Mouse (Mus musculus) left cerebral cortex, adult 2 months (tissue): ENCODE data around the gene Atn1. TPM values are rescaled to one million over a fixed set of nuclear protein-coding genes. Genes with fewer than 3 reads are reported as not detected.

Source experiments
- DNase-seq, 2 experiments: peaks; one replicate each; pipeline ENCODE4 v3.0.0; 2021 to 2022; ENCODE audit warnings: low spot score in 2 of 2, mixed read lengths in 1 of 2; ENCODE audit errors: extremely low spot score in 1 of 2
- H3K27ac ChIP-seq: fragments of 200-600 bp; 2 replicates; pipeline ENCODE4 v1.8.1; 2022
- H3K4me3 ChIP-seq: fragments of 200-600 bp; 2 replicates; pipeline ENCODE4 v1.8.1; 2022
- CTCF ChIP-seq: fragments of 200-600 bp; IDR thresholded peaks from 2 replicates; pipeline ENCODE4 v1.8.1; 2022; ENCODE audit warnings: antibody characterized with exemption, mild to moderate bottlenecking, moderate library complexity
- intact Hi-C: fragments of 180-260 bp; cut with DNase I; formaldehyde crosslinking; loops from one replicate; pipeline ENCODE4 v1.15.1; 2025
- total RNA-seq, 2 experiments: library from RNA; stranded (reverse); gene quantifications; 2 replicates each; pipeline ENCODE4 v1.2.3; 2021

Atn1 gene
- total RNA-seq, 2 experiments from 2014 or later: 170 to 181 TPM

GRCm38 (mm10) chr6:124765951-124766350 is 9.6 kb upstream of the Atn1 start:
- Histone ChIP-seq H3K4me3 (no peak overlapping the region), H3K27ac (no peak overlapping the region)
- no peak for TF ChIP-seq CTCF
- DNase-seq: no peak
- intact Hi-C loops: no loop called here

GRCm38 (mm10) chr6:124759259-124759658 is 2.9 kb upstream of the Atn1 start:
- intact Hi-C loops: loop anchor here (5.0 kb wide), 1 partner anchor 187 kb away; the partner anchor contains the start of gene C1rb
- Histone ChIP-seq H3K27ac (peak overlapping the region; percentile 86), H3K4me3 (no peak overlapping the region)
- DNase-seq: peak; percentile 80 to 82
- TF ChIP-seq CTCF: peak; percentile 91

DNA sequence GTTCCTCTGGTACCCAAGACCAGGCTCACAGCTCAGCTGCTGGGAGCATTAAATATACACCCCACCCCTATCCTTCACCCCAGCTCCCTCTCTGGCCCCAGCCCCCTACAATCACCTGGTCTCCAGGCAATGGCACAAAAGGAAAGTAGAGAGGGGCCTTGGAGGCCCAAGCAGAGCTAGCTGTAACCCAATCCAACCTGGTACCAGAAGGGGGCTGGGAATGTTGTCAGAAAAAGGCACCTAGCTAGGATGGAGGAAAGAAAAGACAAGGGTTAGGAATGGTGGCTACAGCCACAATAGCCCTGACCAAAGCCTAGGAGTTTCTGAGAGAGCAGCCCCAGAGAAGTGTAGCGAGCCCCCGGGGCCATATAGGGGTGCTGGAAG is 2.5 kb upstream of the Atn1 start:
- no peak overlapping the region for H3K4me3 ChIP-seq
- no peak for TF ChIP-seq CTCF
- DNase-seq: no peak

DNA sequence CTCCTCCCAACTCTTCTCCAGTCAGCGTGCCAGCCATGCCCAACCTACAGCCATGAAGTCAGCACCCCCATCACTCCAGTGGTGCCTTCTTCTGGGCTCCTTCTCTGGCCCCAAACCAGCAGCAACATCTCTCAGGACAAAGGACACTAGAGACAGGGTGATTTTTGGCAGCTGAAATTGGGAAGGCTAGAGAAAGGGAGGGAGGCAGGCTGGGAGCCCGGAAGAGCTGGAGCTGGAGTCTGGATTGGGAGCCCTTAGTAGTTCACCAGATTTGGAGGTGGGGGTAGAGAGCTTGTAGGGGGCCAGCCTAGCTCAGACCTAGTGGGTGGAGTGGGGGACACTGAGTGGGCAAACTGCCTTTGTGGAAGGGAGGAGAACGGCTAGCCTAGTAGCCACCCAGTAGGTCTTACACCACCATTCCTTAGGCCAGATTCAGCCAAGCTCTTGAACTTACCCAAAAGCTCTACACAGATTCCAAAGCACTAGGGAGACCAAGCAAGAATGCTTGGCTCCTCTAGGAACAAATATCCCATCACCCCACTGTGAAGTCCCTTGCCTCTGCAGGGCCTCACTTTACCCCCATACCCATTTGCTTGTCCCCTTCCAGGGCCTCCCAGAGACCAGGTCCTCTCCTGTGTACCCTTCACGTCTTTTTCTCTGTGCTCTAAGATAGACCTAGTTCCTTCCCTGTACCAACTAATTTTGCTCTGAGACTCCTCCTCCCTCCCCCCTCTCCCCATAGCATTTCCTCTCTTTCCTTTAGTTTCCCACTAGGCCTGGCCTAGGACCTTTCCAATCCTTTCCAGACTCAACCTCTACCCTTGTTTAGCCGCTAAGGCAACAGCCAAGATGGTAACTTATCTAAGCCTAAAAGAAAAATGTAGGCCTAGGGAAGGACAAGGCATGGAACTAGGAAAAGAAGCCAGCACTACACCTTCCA is 1.9 kb upstream of the Atn1 start:
- peak; percentile 53 to 59 for DNase-seq
- peak overlapping the region; percentile 86 for H3K27ac ChIP-seq
- intact Hi-C loops: loop anchor here (1.0 to 5.0 kb wide), 2 partner anchors 13 to 186 kb away; partner anchors contain the start of gene C1rb
- H3K4me3 ChIP-seq: peak overlapping the region; percentile 72
- TF ChIP-seq CTCF: no peak

More for the DNA sequence above, 2.5 kb upstream of the Atn1 start:
- intact Hi-C loops: loop anchor here (5.0 kb wide), 1 partner anchor 187 kb away; the partner anchor contains the start of gene C1rb
- peak overlapping the region; percentile 86 for H3K27ac ChIP-seq

GRCm38 (mm10) chr6:124757351-124757880 is 1.1 kb upstream of the Atn1 start:
- Histone ChIP-seq H3K27ac (peak overlapping the region; percentile 86), H3K4me3 (peak overlapping the region; percentile 72)
- intact Hi-C loops: loop anchor here (1.0 to 5.0 kb wide), 2 partner anchors 12 to 185 kb away; partner anchors contain the start of gene C1rb
- TF ChIP-seq CTCF: no peak
- no peak for DNase-seq

- peak overlapping the region; percentile 72 for H3K4me3 ChIP-seq
- DNase-seq: peak; percentile 81 to 82
- H3K27ac ChIP-seq: peak overlapping the region; percentile 86
- TF ChIP-seq CTCF: no peak
- intact Hi-C loops: loop anchor here (1.0 to 5.0 kb wide), 2 partner anchors 12 to 184 kb away; partner anchors contain the start of gene C1rb
These were observed 477 bp upstream of the Atn1 start for GRCm38 (mm10) chr6:124756652-124757350.

- Histone ChIP-seq H3K27ac (peak overlapping the region; percentile 87), H3K4me3 (peak overlapping the region; percentile 72)
- DNase-seq: no peak
- intact Hi-C loops: loop anchor here (5.0 kb wide), 1 partner anchor 183 kb away; the partner anchor contains the start of gene C1rb
- TF ChIP-seq CTCF: no peak
These were observed 1.0 kb downstream of the Atn1 start for GRCm38 (mm10) chr6:124755306-124755705.

- no peak for TF ChIP-seq CTCF
- DNase-seq: no peak
- Histone ChIP-seq H3K27ac (no peak overlapping the region), H3K4me3 (no peak overlapping the region)
- intact Hi-C loops: no loop called here
These were observed 2.5 kb downstream of the Atn1 start for GRCm38 (mm10) chr6:124753861-124754260.

GRCm38 (mm10) chr6:124750405-124750804 is 5.9 kb downstream of the Atn1 start:
- peak overlapping the region; percentile 53; the same call in 1 of the 2 replicates for H3K27ac ChIP-seq
- no peak overlapping the region for H3K4me3 ChIP-seq
- TF ChIP-seq CTCF: no peak
- intact Hi-C loops: no loop called here
- DNase-seq: no peak

GRCm38 (mm10) chr6:124746654-124747632 is 9.4 kb downstream of the Atn1 start:
- no peak overlapping the region for H3K4me3 ChIP-seq
- TF ChIP-seq CTCF: no peak
- H3K27ac ChIP-seq: peak overlapping the region; percentile 28
- intact Hi-C loops: no loop called here
- peak in 1 of 2 experiments; percentile 18 for DNase-seq

DNA sequence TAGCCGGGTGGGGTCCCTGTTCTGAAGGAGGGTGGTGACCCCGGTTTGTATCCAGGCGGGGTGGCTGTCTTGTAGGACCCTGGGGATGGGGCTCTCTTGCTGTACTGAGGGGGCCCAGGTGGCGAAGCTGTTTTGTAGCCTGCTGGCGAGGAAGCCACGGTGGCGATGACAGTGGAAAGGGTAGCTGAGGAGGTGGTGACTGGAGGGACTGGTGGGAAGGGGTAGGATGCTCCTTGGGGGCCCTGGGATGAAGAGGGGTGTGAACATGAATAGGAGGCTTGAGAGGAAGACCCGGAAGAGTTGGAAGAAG is 10.1 kb downstream of the Atn1 start:
- DNase-seq: no peak
- Histone ChIP-seq H3K4me3 (peak overlapping the region; percentile 60), H3K27ac (peak overlapping the region; percentile 96)
- no peak for TF ChIP-seq CTCF
- intact Hi-C loops: no loop called here
